Mouse (Mus musculus): ENCODE data around the gene Flywch1.
"Not testable (repeated sequence)": the region's sequence is repeated elsewhere in the genome, so short reads cannot be mapped to it uniquely, and the experiment has no call there.

Flywch1 gene

DNA sequence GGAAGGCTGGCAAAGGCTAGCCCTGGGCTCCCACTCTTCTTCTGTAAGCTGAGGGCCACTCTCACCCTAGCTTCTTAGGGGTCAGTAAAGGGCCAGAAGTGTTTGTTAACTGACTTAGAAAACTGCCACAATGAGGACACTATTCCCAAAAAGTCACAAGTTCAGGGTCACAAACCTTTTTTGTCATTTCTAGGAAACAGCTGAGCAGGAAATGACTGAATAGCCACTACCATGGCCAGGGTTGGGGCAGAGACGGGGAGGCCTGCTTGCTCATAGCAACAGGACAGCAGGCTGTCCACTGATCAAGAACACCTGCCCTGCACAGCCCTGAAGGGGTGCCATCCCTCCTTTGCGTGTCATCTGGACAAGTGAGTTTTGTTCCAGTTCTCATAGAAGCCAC lies 5.7 kb upstream of the Flywch1 start:
- no peak for DNase-seq

GRCm38 (mm10) chr17:23776216-23776615 lies 4.8 kb upstream of the Flywch1 start:
- DNase-seq = no peak

- peak; percentile 79 for DNase-seq
Measured at GRCm38 (mm10) chr17:23774090-23774489, 2.7 kb upstream of the Flywch1 start.

GRCm38 (mm10) chr17:23773676-23774075 lies 2.3 kb upstream of the Flywch1 start:
- DNase-seq = no peak

- DNase-seq = not testable (repeated sequence)
Measured at GRCm38 (mm10) chr17:23772219-23772556, 786 bp upstream of the Flywch1 start.

DNA sequence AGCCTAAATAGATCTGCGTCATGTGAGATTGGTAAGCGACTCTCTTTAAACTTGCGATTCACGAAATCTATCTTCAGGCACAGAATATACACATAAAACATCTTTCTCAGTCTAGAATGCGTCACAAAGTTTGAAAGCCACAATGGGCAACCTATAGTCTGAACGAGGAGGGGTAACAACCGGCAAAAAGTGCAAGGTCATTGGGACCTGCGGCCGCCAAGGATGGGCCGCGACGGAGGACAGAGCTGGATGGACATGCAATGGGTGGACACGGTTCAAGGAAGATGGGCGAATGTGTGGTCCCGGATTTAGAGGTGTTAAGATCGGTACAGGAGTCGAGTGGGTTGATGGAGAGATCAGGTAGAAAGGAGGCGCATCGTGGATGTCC lies 512 bp downstream of the Flywch1 start:
- DNase-seq = no peak

GRCm38 (mm10) chr17:23770493-23770892 lies 909 bp downstream of the Flywch1 start:
- no peak for DNase-seq

- DNase-seq = peak; percentile 71
Measured at GRCm38 (mm10) chr17:23762976-23763375, 8.4 kb downstream of the Flywch1 start.

DNA sequence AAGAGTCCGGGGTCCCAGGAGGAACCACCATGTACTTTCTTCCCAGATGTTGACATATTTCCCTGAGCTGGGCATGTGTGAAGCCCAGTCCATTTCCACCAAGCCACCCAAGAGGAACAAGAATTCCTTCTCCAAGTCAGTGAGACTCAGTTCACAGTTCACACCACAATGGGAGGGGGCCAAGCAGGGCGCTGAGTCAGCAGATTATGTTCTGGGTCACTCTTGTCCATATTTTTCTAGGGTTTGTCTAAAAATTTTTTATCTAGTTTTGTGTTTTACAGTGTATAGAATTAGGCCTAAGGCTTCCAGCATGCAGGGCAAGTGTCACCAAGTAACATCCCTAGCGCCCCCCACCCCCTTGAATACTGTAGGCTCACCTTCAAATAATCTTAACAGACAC lies 10.2 kb downstream of the Flywch1 start:
- DNase-seq = no peak

- no peak for DNase-seq
Measured at GRCm38 (mm10) chr17:23760231-23760630, 11.2 kb downstream of the Flywch1 start.

DNA sequence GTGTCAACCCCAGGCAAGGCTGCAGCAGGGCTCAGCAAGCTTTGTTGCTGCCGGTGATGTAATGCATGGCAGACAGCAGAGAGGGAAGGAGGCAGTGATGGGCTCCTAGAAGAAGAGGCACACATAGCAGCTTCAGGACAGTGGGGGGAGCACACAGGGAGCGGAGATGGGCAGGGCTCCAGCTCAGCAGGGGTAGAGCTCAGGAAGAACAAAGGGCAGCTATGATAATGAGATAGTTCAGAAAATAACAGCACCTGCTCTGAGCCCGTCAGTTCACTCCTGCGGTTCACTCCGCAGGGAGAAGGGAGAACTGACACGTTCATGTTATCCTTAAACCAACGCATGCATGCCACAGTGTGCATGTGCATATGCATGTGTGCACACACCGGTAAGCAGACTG lies 12.6 kb downstream of the Flywch1 start:
- DNase-seq = peak; percentile 65

- no peak for DNase-seq
Measured at GRCm38 (mm10) chr17:23757581-23757980, 13.8 kb downstream of the Flywch1 start.

GRCm38 (mm10) chr17:23755689-23756088 lies 15.7 kb downstream of the Flywch1 start:
- no peak for DNase-seq

GRCm38 (mm10) chr17:23749400-23750191 lies 21.8 kb downstream of the Flywch1 start:
- DNase-seq = no peak

- DNase-seq = peak; percentile 77
Measured at GRCm38 (mm10) chr17:23748631-23749391, 22.6 kb downstream of the Flywch1 start.

DNA sequence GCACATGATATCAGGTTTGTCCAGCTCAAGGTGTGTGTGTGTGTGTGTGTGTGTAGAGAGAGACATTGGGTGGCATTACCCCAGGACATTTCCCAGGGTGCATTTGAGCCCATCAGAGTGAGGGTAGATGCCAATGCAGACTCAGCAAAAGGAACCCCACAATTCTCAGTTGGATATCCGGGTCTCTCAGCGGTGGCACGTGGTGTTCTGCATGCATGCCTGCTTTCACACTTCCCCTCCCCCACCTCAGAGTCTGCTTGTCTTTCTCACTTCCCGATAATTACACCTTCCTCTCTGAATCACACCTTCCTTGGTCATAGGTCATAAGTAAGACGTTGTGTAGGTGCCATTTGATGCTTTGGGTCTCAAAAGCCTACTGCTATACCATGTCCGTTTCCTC lies 23.4 kb downstream of the Flywch1 start:
- no peak for DNase-seq

GRCm38 (mm10) chr17:23747471-23747870 lies 23.9 kb downstream of the Flywch1 start:
- no peak for DNase-seq

DNA sequence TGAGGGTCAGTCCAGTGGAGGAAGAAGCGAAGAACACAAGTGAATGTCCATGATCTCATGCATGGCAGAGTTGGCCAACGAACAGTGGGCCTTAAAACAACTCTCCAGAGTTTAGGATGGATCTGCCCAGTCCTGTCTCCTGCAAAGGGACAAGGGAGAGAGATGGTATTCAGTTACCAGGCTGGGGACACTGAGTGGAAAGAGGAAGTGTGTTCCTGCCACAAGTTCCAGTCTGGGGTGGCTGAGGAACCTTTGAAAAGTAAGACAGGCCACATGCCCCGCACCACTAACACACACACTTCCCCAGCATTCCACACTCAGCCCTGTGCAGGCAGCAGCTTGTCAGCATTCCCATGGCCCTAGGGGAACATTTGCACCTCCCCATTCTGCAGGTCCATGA lies 24.6 kb downstream of the Flywch1 start:
- DNase-seq = no peak

DNA sequence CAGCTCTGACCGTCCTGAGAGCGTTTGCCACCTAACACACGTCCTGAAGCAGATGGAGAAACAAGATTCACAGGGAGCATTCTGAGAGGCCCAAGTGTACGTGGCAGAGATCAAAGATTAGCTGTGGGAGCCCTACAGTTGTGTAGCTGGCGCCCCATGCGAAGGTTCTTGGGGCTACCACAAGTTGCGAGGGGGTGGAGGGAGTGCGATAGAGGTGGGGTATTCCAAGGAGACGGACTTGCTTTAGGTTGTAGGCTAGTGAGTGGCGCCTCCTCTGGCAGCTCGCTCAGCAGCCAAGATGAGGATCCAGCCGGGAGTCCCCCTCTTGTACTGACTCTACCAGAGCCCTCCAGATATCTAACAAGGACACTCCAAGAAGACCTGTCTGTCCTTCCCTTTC lies 25.1 kb downstream of the Flywch1 start:
- no peak for DNase-seq

- no peak for DNase-seq
Measured at GRCm38 (mm10) chr17:23745301-23746251, 25.8 kb downstream of the Flywch1 start, which contains the start of gene Kremen2. Kremen2 (minus strand) TSS chr17:23745833.

- DNase-seq = peak; percentile 51
Measured at GRCm38 (mm10) chr17:23744651-23745050, 26.8 kb downstream of the Flywch1 start.

- no peak for DNase-seq
Measured at GRCm38 (mm10) chr17:23744076-23744475, 27.3 kb downstream of the Flywch1 start.

GRCm38 (mm10) chr17:23742941-23743340 lies 28.5 kb downstream of the Flywch1 start:
- no peak for DNase-seq
